In genomic region chr10:22776007-22776698, GRCm38 (mm10) we compare ENCODE assay signal across 10 mouse cellular contexts. TPM values are rescaled to one million over a fixed set of nuclear protein-coding genes. Genes with fewer than 3 reads are reported as not detected.
DNase-seq lines count a peak whose midpoint lies in the region; ATAC-seq and TF ChIP-seq lines count a peak whose summit lies in the region.
"Had no signal": no experiment of that assay in that cellular context is flagged by ENCODE, and none has a peak within 500 bp of the region (broad histone marks: within the 10 kb centered on the region; RNA-seq: fewer than 3 reads in every experiment).

No protein-coding gene starts in this region.

- 13% methylated on average over 7 of the region's 7 CpGs for WGBS in midbrain, embryonic 15.5 days

- intact Hi-C loops in gastrocnemius, postnatal 14 days (cut with DNase I; ENCODE audit: low total_unique reads) = loop anchor here (5.0 kb wide), 1 partner anchor 199 kb away; no protein-coding TSS in a partner anchor

- peak; percentile 39 for TF ChIP-seq CTCF in E14TG2a.4 (conservative IDR thresholded peaks at IDR 0.05; ENCODE audit: low read length)

- H3K4me1 ChIP-seq in E14TG2a.4 (replicated peaks; ENCODE audit: low read depth, low read length) = no peaks in the 10 kb centered on the region
- H3K4me1 ChIP-seq in midbrain, embryonic 15.5 days = no peaks in the 10 kb centered on the region

- no peak overlapping the region for H3K27ac ChIP-seq in midbrain, embryonic 15.5 days

- H3K36me3 ChIP-seq in E14TG2a.4 (ENCODE audit: insufficient read depth, low read length) = no peaks in the 10 kb centered on the region
- H3K36me3 ChIP-seq in midbrain, embryonic 15.5 days (replicated peaks) = no peaks in the 10 kb centered on the region
- H3K36me3 ChIP-seq: G1E had no signal

- H3K4me3 ChIP-seq in E14TG2a.4 (replicated peaks; ENCODE audit: low read length) = no peak overlapping the region
- no peak overlapping the region for H3K4me3 ChIP-seq in midbrain, embryonic 15.5 days

- DNase-seq in gastrocnemius, postnatal 14 days = peak; percentile 7
- no peak for DNase-seq in gastrocnemius, postnatal 25 days
- DNase-seq in cerebellum, adult 8-10 months = peak; percentile 67
- DNase-seq in frontal cortex, postnatal 36 days (ENCODE audit: low spot score in 2 of 2) = peak; percentile 57 to 67
- DNase-seq in left cerebral cortex, adult 11 months (ENCODE audit: low spot score) = peak; percentile 17
- DNase-seq in c-Kit-positive CD71-positive TER-119-positive erythroid progenitor cells, embryonic 14.5 days (ENCODE audit: low spot score) = no peak

- no peaks in the 10 kb centered on the region for H3K9me3 ChIP-seq in E14TG2a.4 (ENCODE audit: low read length)
- no peaks in the 10 kb centered on the region for H3K9me3 ChIP-seq in midbrain, embryonic 15.5 days
- H3K9me3 ChIP-seq: G1E had no signal

- peak; percentile 71 for ATAC-seq in midbrain, embryonic 15.5 days (replicated peaks)

- no peaks in the 10 kb centered on the region for H3K27me3 ChIP-seq in E14TG2a.4 (ENCODE audit: insufficient read depth, low read length)
- no peaks in the 10 kb centered on the region for H3K27me3 ChIP-seq in midbrain, embryonic 15.5 days (replicated peaks)

- H3K9ac ChIP-seq in midbrain, embryonic 15.5 days = no peak overlapping the region

- H3K4me2 ChIP-seq in midbrain, embryonic 15.5 days = no peak overlapping the region

RNA-seq across cellular contexts. Expression of gene Tcf21, which starts 43.8 kb away (rescaled TPM):
- total RNA-seq in gastrocnemius, postnatal 14 days (2021) = not detected
- total RNA-seq in gastrocnemius, postnatal 25 days (2021) = not detected
- 0.31 and 0.36 TPM in 2 replicates for polyA plus RNA-seq in midbrain, embryonic 15.5 days (2015; fragmentation: Nextera tagmentation; extraction: Ambion mirVana)
- total RNA-seq: G1E; hematopoietic stem cell, adult 5-6 weeks had no signal
- polyA plus RNA-seq: G1E had no signal

RNA-seq across cellular contexts. Expression of gene Tbpl1, which starts 44.4 kb away (rescaled TPM):
- total RNA-seq in gastrocnemius, postnatal 14 days (2021) = 10 to 100 TPM; 17.6 to 20.4 TPM
- 10 to 100 TPM; 17.0 to 22.9 TPM for total RNA-seq in gastrocnemius, postnatal 25 days (2021)
- polyA plus RNA-seq in midbrain, embryonic 15.5 days (2015; fragmentation: Nextera tagmentation; extraction: Ambion mirVana) = 86.4 and 91.0 TPM in 2 replicates

Comparison
In these comparisons a context has a peak if more than half of its experiments do, and no peak if none do; other contexts are left out.
1. DNase-seq: peak in gastrocnemius, postnatal 14 days (single experiment), cerebellum, adult 8-10 months (single experiment), frontal cortex, postnatal 36 days (2 of 2) and left cerebral cortex, adult 11 months (single experiment); none in gastrocnemius, postnatal 25 days (single experiment) and c-Kit-positive CD71-positive TER-119-positive erythroid progenitor cells, embryonic 14.5 days (single experiment).